ENCODE assay signal across 8 mouse cellular contexts in genomic region chr13:18948171-18949028, GRCm38 (mm10). TPM values are rescaled to one million over a fixed set of nuclear protein-coding genes. Genes with fewer than 3 reads are reported as not detected.
DNase-seq lines count a peak whose midpoint lies in the region; ATAC-seq and TF ChIP-seq lines count a peak whose summit lies in the region.

TSS of gene Amph (plus strand) at chr13:18948205.

- intact Hi-C loops in left cerebral cortex, postnatal 36 days (cut with DNase I): loop anchor here (2.0 to 5.0 kb wide), 4 partner anchors 78 to 154 kb away; no protein-coding TSS in a partner anchor

- TF ChIP-seq POLR2A in small intestine, adult 2 months (IDR thresholded peaks at IDR 0.05; ENCODE audit: low read depth, low read length): no peak

- peak within 1 kb of the TSS; percentile 67 for H3K9ac ChIP-seq in embryonic facial prominence, embryonic 11.5 days (replicated peaks; ENCODE audit: low read length)

- no peak for TF ChIP-seq CTCF in small intestine, adult 2 months (IDR thresholded peaks at IDR 0.05; ENCODE audit: extremely low read depth, insufficient read length, insufficient replicate concordance, low read depth, low read length)

- under 1% methylated on average over 68 of the region's 70 CpGs for WGBS in embryonic facial prominence, embryonic 11.5 days
- WGBS in midbrain, embryonic 10.5 days: under 1% methylated on average over 70 of the region's 70 CpGs
- whole genome bisulfite sequencing in small intestine, adult 2 months: 2% methylated on average over 70 of the region's 70 CpGs

- H3K36me3 ChIP-seq in embryonic facial prominence, embryonic 11.5 days (replicated peaks; ENCODE audit: control insufficient read depth, insufficient read depth, low read depth, low read length): no peaks in the 10 kb centered on the region
- no peaks in the 10 kb centered on the region for H3K36me3 ChIP-seq in midbrain, embryonic 10.5 days
- H3K36me3 ChIP-seq in small intestine, adult 2 months (ENCODE audit: control insufficient read depth, insufficient read depth, low read length): no peaks in the 10 kb centered on the region

- DNase-seq in adrenal gland, postnatal 25 days: peak; percentile 70
- DNase-seq in embryonic facial prominence, embryonic 11.5 days (ENCODE audit: low spot score): peak; percentile 74
- peak; percentile 36 for DNase-seq in heart, adult 8-10 months (ENCODE audit: low spot score)
- DNase-seq in kidney, adult 18-20 months: peak; percentile 47
- peak; percentile 87 to 89 for DNase-seq in left cerebral cortex, postnatal 36 days (ENCODE audit: low spot score in 2 of 2)
- DNase-seq in midbrain, embryonic 10.5 days (ENCODE audit: low spot score): peak; percentile 84
- DNase-seq in spleen, postnatal 36 days (ENCODE audit: low spot score in 2 of 2): no peak

- H3K4me3 ChIP-seq in embryonic facial prominence, embryonic 11.5 days (ENCODE audit: low read depth, low read length): peak within 1 kb of the TSS; percentile 62
- peak within 1 kb of the TSS; percentile 78 for H3K4me3 ChIP-seq in midbrain, embryonic 10.5 days
- H3K4me3 ChIP-seq in small intestine, adult 2 months (ENCODE audit: low read depth, low read length): peak within 1 kb of the TSS; percentile 60

- H3K4me2 ChIP-seq in embryonic facial prominence, embryonic 11.5 days (ENCODE audit: low read depth, low read length): peak within 1 kb of the TSS; percentile 80

- ATAC-seq in embryonic facial prominence, embryonic 11.5 days (replicated peaks; ENCODE audit: insufficient number of reproducible peaks, low FRiP score, low TSS enrichment, low read depth): peak; percentile 92

- no peak within 1 kb of the TSS for H3K27ac ChIP-seq in embryonic facial prominence, embryonic 11.5 days (replicated peaks; ENCODE audit: low read depth, low read length)
- H3K27ac ChIP-seq in midbrain, embryonic 10.5 days (replicated peaks): peak within 1 kb of the TSS; percentile 85
- H3K27ac ChIP-seq in small intestine, adult 2 months (ENCODE audit: insufficient read depth, low read depth, low read length): no peak within 1 kb of the TSS

- H3K9me3 ChIP-seq in embryonic facial prominence, embryonic 11.5 days (replicated peaks; ENCODE audit: control insufficient read depth, low read length): no peaks in the 10 kb centered on the region
- H3K9me3 ChIP-seq in midbrain, embryonic 10.5 days (replicated peaks): no peaks in the 10 kb centered on the region

- no peaks in the 10 kb centered on the region for H3K4me1 ChIP-seq in embryonic facial prominence, embryonic 11.5 days (ENCODE audit: control insufficient read depth, insufficient read depth, low read length)
- peaks cover 22% of the 10 kb centered on the region for H3K4me1 ChIP-seq in midbrain, embryonic 10.5 days
- H3K4me1 ChIP-seq in small intestine, adult 2 months (ENCODE audit: control insufficient read depth, insufficient read depth, insufficient read length, low read length): 0 out of 2 replicates have a peak, but pooled peaks cover 5% of the 10 kb centered on the region

- H3K27me3 ChIP-seq in embryonic facial prominence, embryonic 11.5 days (ENCODE audit: control insufficient read depth, insufficient read depth, low read length): peaks cover 5% of the 10 kb centered on the region
- H3K27me3 ChIP-seq in midbrain, embryonic 10.5 days (ENCODE audit: low read depth, poor library complexity, severe bottlenecking): peaks cover 38% of the 10 kb centered on the region
- H3K27me3 ChIP-seq in small intestine, adult 2 months (ENCODE audit: control insufficient read depth, insufficient read depth, low read length): peaks cover 7% of the 10 kb centered on the region

RNA-seq across cellular contexts. Expression of gene Amph, which starts in this region (rescaled TPM):
- 7.0 and 7.3 TPM in 2 replicates for total RNA-seq in adrenal gland, postnatal 25 days (2021)
- 3.6 and 5.5 TPM in 2 replicates for polyA plus RNA-seq in embryonic facial prominence, embryonic 11.5 days (2014; fragmentation: Nextera tagmentation; extraction: Ambion mirVana)
- total RNA-seq in heart, adult 8-10 months (2022): 1 to 10 TPM; 1.1 to 1.9 (median 1.5) TPM
- total RNA-seq in left cerebral cortex, postnatal 36 days (2021): 100 to 1,000 TPM; 198 to 214 TPM
- polyA plus RNA-seq in midbrain, embryonic 10.5 days (2016; fragmentation: Nextera tagmentation; extraction: Ambion mirVana): 4.9 and 7.3 TPM in 2 replicates
- 0.55 and 0.76 TPM in 2 replicates for polyA plus RNA-seq in small intestine, adult 2 months (2012; rRNA removed)

Comparison
In these comparisons a context has a peak if more than half of its experiments do, and no peak if none do; other contexts are left out.
1. RNA of gene Amph (total RNA-seq): 198 to 214 TPM in left cerebral cortex, postnatal 36 days; 7.0 to 7.3 TPM in adrenal gland, postnatal 25 days and 1.1 to 1.9 TPM in heart, adult 8-10 months; every median in the first group is over 10 times any median in the second.
2. DNase-seq: peak in adrenal gland, postnatal 25 days (single experiment), embryonic facial prominence, embryonic 11.5 days (single experiment), heart, adult 8-10 months (single experiment), kidney, adult 18-20 months (single experiment), left cerebral cortex, postnatal 36 days (2 of 2) and midbrain, embryonic 10.5 days (single experiment); none in spleen, postnatal 36 days (0 of 2).
3. Peak in every context shown above with its lines, with median percentiles within 50 percentile points of each other: H3K4me3 ChIP-seq.